10 mouse cellular contexts compared by ENCODE assay signal in the genomic region with DNA sequence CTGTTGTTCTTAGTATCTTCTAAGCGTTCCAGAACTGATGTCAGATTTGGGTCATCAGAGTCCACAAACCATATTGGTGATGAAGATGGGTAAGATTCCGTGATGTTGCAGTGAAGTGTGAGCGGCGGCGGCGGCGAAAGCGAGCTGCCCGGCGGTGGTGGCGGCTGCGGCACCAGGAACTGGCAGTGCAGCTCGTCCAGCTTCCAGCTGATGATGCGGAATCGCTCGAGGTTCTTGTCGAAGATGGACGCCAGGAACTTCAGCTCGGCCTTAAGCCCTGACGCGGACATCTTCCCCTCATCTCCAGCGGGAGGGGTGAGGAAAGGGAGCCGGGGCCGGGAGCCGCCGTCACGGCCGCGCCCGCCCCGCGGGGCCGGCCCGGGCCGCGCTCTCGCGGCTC. TPM values are rescaled to one million over a fixed set of nuclear protein-coding genes. Genes with fewer than 3 reads are reported as not detected.
DNase-seq lines count a peak whose midpoint lies in the region; ATAC-seq and TF ChIP-seq lines count a peak whose summit lies in the region.
"Not testable (repeated sequence)": the region's sequence is repeated elsewhere in the genome, so short reads cannot be mapped to it uniquely, and the experiment has no call there.
"Had no signal": no experiment of that assay in that cellular context is flagged by ENCODE, and none has a peak within 500 bp of the region (broad histone marks: within the 10 kb centered on the region; RNA-seq: fewer than 3 reads in every experiment).

No protein-coding gene starts in this region.

- not testable (repeated sequence) for TF ChIP-seq CTCF in kidney, postnatal 0 days (IDR thresholded peaks at IDR 0.05; ENCODE audit: low read depth); lung, embryonic 14.5 days (IDR thresholded peaks at IDR 0.05; ENCODE audit: low read depth)

- H3K27me3 ChIP-seq in embryonic facial prominence, embryonic 15.5 days: peaks cover 74% of the 10 kb centered on the region
- peaks cover 86% of the 10 kb centered on the region for H3K27me3 ChIP-seq in heart, embryonic 10.5 days (ENCODE audit: insufficient read depth, poor library complexity, severe bottlenecking)
- peaks cover 74% of the 10 kb centered on the region for H3K27me3 ChIP-seq in hindbrain, embryonic 14.5 days (ENCODE audit: control insufficient read depth, insufficient read depth, low read length)
- peaks cover 26% of the 10 kb centered on the region for H3K27me3 ChIP-seq in kidney, postnatal 0 days (ENCODE audit: insufficient read depth, low read length)
- H3K27me3 ChIP-seq in lung, embryonic 14.5 days (ENCODE audit: insufficient read depth, low read length): peaks cover 82% of the 10 kb centered on the region
- peaks cover 76% of the 10 kb centered on the region for H3K27me3 ChIP-seq in neural tube, embryonic 12.5 days (replicated peaks)

- not testable (repeated sequence) for H3K9ac ChIP-seq in embryonic facial prominence, embryonic 15.5 days; hindbrain, embryonic 14.5 days; kidney, postnatal 0 days (ENCODE audit: low read depth, low read length); lung, embryonic 14.5 days; neural tube, embryonic 12.5 days

- not testable (repeated sequence) for ATAC-seq in embryonic facial prominence, embryonic 15.5 days (ENCODE audit: insufficient number of reproducible peaks, low FRiP score, low TSS enrichment, low read depth); hindbrain, embryonic 14.5 days (ENCODE audit: low FRiP score); kidney, postnatal 0 days (replicated peaks; ENCODE audit: low FRiP score, low read depth); lung, embryonic 14.5 days (ENCODE audit: insufficient read depth); neural tube, embryonic 12.5 days (ENCODE audit: low FRiP score, low read depth)

- not testable (repeated sequence) for H3K36me3 ChIP-seq in embryonic facial prominence, embryonic 15.5 days; heart, embryonic 10.5 days; hindbrain, embryonic 14.5 days (replicated peaks; ENCODE audit: control insufficient read depth, insufficient read depth); kidney, postnatal 0 days (ENCODE audit: insufficient read depth, low read length); lung, embryonic 14.5 days (ENCODE audit: insufficient read depth); neural tube, embryonic 12.5 days

- peaks cover 37% of the 10 kb centered on the region for H3K4me1 ChIP-seq in embryonic facial prominence, embryonic 15.5 days
- H3K4me1 ChIP-seq in heart, embryonic 10.5 days: peaks cover 22% of the 10 kb centered on the region
- H3K4me1 ChIP-seq in hindbrain, embryonic 14.5 days (replicated peaks; ENCODE audit: control insufficient read depth, insufficient read depth, low read length); kidney, postnatal 0 days (replicated peaks; ENCODE audit: insufficient read depth, low read length); lung, embryonic 14.5 days (ENCODE audit: insufficient read depth): not testable (repeated sequence)
- H3K4me1 ChIP-seq in neural tube, embryonic 12.5 days: peaks cover 26% of the 10 kb centered on the region

- H3K4me2 ChIP-seq in embryonic facial prominence, embryonic 15.5 days (replicated peaks): peak overlapping the region; percentile 49
- H3K4me2 ChIP-seq in hindbrain, embryonic 14.5 days (replicated peaks): peak overlapping the region; percentile 47
- peak overlapping the region; percentile 54 for H3K4me2 ChIP-seq in kidney, postnatal 0 days (ENCODE audit: low read length)
- peak overlapping the region; percentile 59 for H3K4me2 ChIP-seq in lung, embryonic 14.5 days
- H3K4me2 ChIP-seq in neural tube, embryonic 12.5 days (replicated peaks): peak overlapping the region; percentile 57

- peak; percentile 4 for DNase-seq in adrenal gland, postnatal 25 days
- not testable (repeated sequence) for DNase-seq in heart, embryonic 10.5 days (ENCODE audit: low spot score); hindbrain, embryonic 14.5 days (ENCODE audit: low spot score)
- DNase-seq in kidney, postnatal 0 days (ENCODE audit: low spot score): peak; percentile 7
- peak; percentile 51 for DNase-seq in lung, embryonic 14.5 days
- DNase-seq in thymus, postnatal 4 days: peak; percentile 12

- H3K9me3 ChIP-seq in embryonic facial prominence, embryonic 15.5 days (replicated peaks); heart, embryonic 10.5 days; hindbrain, embryonic 14.5 days (ENCODE audit: control insufficient read depth, low read length); kidney, postnatal 0 days (replicated peaks; ENCODE audit: low read length); lung, embryonic 14.5 days (ENCODE audit: low read depth, low read length); neural tube, embryonic 12.5 days: not testable (repeated sequence)

- H3K27ac ChIP-seq in embryonic facial prominence, embryonic 15.5 days (replicated peaks); heart, embryonic 10.5 days; hindbrain, embryonic 14.5 days; kidney, postnatal 0 days; lung, embryonic 14.5 days (ENCODE audit: low read depth); neural tube, embryonic 12.5 days: not testable (repeated sequence)

- peak overlapping the region; percentile 33 for H3K4me3 ChIP-seq in embryonic facial prominence, embryonic 15.5 days (replicated peaks)
- peak overlapping the region; percentile 45 for H3K4me3 ChIP-seq in heart, embryonic 10.5 days
- H3K4me3 ChIP-seq in hindbrain, embryonic 14.5 days (replicated peaks; ENCODE audit: low read length): peak overlapping the region; percentile 23
- peak overlapping the region; percentile 26; the same call in 1 of the 2 replicates for H3K4me3 ChIP-seq in kidney, postnatal 0 days (replicated peaks; ENCODE audit: low read depth, low read length)
- H3K4me3 ChIP-seq in lung, embryonic 14.5 days (ENCODE audit: low read depth, low read length): peak overlapping the region; percentile 28
- peak overlapping the region; percentile 27 for H3K4me3 ChIP-seq in neural tube, embryonic 12.5 days

- under 1% methylated on average over 38 of the region's 38 CpGs for WGBS in embryonic facial prominence, embryonic 15.5 days
- 0% methylated on average over 38 of the region's 38 CpGs for WGBS in heart, embryonic 10.5 days
- under 1% methylated on average over 38 of the region's 38 CpGs for WGBS in hindbrain, embryonic 14.5 days
- under 1% methylated on average over 38 of the region's 38 CpGs for WGBS in kidney, postnatal 0 days
- WGBS in lung, embryonic 14.5 days: under 1% methylated on average over 38 of the region's 38 CpGs
- WGBS in neural tube, embryonic 12.5 days: under 1% methylated on average over 38 of the region's 38 CpGs

RNA-seq across cellular contexts. Expression of a gene that starts 4.2 kb away (rescaled TPM):
- total RNA-seq in adrenal gland, postnatal 25 days (2021): 1.2 and 1.6 TPM in 2 replicates
- 5.1 and 5.6 TPM in 2 replicates for polyA plus RNA-seq in embryonic facial prominence, embryonic 15.5 days (2015; fragmentation: Nextera tagmentation; extraction: Ambion mirVana)
- polyA plus RNA-seq in heart, embryonic 10.5 days (2016; fragmentation: Nextera tagmentation; extraction: Ambion mirVana): 9.6 and 12.1 TPM in 2 replicates
- polyA plus RNA-seq in hindbrain, embryonic 14.5 days (2014; fragmentation: Nextera tagmentation; extraction: Ambion mirVana): 0.29 and 0.98 TPM in 2 replicates
- polyA plus RNA-seq in kidney, postnatal 0 days (2015; fragmentation: Nextera tagmentation; extraction: Ambion mirVana): 6.8 and 7.2 TPM in 2 replicates
- polyA plus RNA-seq in lung, embryonic 14.5 days (2014; fragmentation: Nextera tagmentation; extraction: Ambion mirVana): 9.3 and 9.4 TPM in 2 replicates
- 4.9 and 5.8 TPM in 2 replicates for polyA plus RNA-seq in neural tube, embryonic 12.5 days (2016; fragmentation: Nextera tagmentation; extraction: Ambion mirVana)
- total RNA-seq: gastrocnemius, postnatal 25 days; left cerebral cortex, adult 18-20 months had no signal

RNA-seq across cellular contexts. Expression of a gene that starts 4.3 kb away (rescaled TPM):
- 0.82 TPM in 1 of 2 replicates, not detected in the other for total RNA-seq in adrenal gland, postnatal 25 days (2021)
- polyA plus RNA-seq in embryonic facial prominence, embryonic 15.5 days (2015; fragmentation: Nextera tagmentation; extraction: Ambion mirVana): 0.62 and 0.71 TPM in 2 replicates
- polyA plus RNA-seq in heart, embryonic 10.5 days (2016; fragmentation: Nextera tagmentation; extraction: Ambion mirVana): 0.35 and 1.4 TPM in 2 replicates
- polyA plus RNA-seq in hindbrain, embryonic 14.5 days (2014; fragmentation: Nextera tagmentation; extraction: Ambion mirVana): 0.25 and 0.34 TPM in 2 replicates
- polyA plus RNA-seq in kidney, postnatal 0 days (2015; fragmentation: Nextera tagmentation; extraction: Ambion mirVana): 0.88 TPM in 2 replicates
- polyA plus RNA-seq in lung, embryonic 14.5 days (2014; fragmentation: Nextera tagmentation; extraction: Ambion mirVana): 0.99 and 1.1 TPM in 2 replicates
- 0.48 and 0.92 TPM in 2 replicates for polyA plus RNA-seq in neural tube, embryonic 12.5 days (2016; fragmentation: Nextera tagmentation; extraction: Ambion mirVana)
- total RNA-seq: gastrocnemius, postnatal 25 days had no signal

RNA-seq across cellular contexts. Expression of a gene that starts 5.1 kb away (rescaled TPM):
- total RNA-seq in adrenal gland, postnatal 25 days (2021): 10.0 and 18.1 TPM in 2 replicates
- polyA plus RNA-seq in embryonic facial prominence, embryonic 15.5 days (2015; fragmentation: Nextera tagmentation; extraction: Ambion mirVana): 11.8 and 15.8 TPM in 2 replicates
- 18.6 and 22.0 TPM in 2 replicates for polyA plus RNA-seq in heart, embryonic 10.5 days (2016; fragmentation: Nextera tagmentation; extraction: Ambion mirVana)
- polyA plus RNA-seq in hindbrain, embryonic 14.5 days (2014; fragmentation: Nextera tagmentation; extraction: Ambion mirVana): 3.0 and 5.9 TPM in 2 replicates
- polyA plus RNA-seq in kidney, postnatal 0 days (2015; fragmentation: Nextera tagmentation; extraction: Ambion mirVana): 37.1 and 37.8 TPM in 2 replicates
- 19.1 and 26.0 TPM in 2 replicates for polyA plus RNA-seq in lung, embryonic 14.5 days (2014; fragmentation: Nextera tagmentation; extraction: Ambion mirVana)
- 11.1 and 14.7 TPM in 2 replicates for polyA plus RNA-seq in neural tube, embryonic 12.5 days (2016; fragmentation: Nextera tagmentation; extraction: Ambion mirVana)
